Mouse (Mus musculus) left cerebral cortex, adult 9 months (tissue): ENCODE measurements around the gene Unc45a.
A peak's percentile ranks its signal among the peaks of the same experiment; 100 is the strongest.

Experiments
- DNase-seq, 2 experiments: peaks; one replicate each; pipeline ENCODE4 v3.0.0; 2022; ENCODE audit warnings: low spot score in 2 of 2

Unc45a gene

DNA sequence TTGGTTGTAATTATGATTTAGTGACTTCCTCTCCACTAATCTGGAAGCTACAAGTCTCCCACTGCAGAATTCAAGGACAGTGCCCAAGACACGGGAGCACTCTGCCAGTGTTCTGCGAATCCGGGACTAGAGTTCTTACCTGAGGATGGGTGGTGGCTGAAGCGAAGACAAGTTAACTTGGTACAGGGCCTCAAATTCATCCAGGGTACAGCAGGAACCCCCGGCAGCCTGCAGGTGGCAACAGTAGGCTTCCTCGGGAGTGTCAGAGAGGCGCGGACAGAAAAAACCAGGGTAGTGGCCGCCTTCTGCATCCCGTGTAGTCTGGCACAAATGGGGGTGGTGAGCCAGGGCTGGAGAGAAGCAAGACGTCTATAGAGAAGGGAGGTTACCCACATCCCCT, at the start of gene Unc45a:
Unc45a (minus strand) TSS at position 213 of the 400 bp plus-strand sequence.
- DNase-seq: peak in 1 of 2 experiments; percentile 74

DNA sequence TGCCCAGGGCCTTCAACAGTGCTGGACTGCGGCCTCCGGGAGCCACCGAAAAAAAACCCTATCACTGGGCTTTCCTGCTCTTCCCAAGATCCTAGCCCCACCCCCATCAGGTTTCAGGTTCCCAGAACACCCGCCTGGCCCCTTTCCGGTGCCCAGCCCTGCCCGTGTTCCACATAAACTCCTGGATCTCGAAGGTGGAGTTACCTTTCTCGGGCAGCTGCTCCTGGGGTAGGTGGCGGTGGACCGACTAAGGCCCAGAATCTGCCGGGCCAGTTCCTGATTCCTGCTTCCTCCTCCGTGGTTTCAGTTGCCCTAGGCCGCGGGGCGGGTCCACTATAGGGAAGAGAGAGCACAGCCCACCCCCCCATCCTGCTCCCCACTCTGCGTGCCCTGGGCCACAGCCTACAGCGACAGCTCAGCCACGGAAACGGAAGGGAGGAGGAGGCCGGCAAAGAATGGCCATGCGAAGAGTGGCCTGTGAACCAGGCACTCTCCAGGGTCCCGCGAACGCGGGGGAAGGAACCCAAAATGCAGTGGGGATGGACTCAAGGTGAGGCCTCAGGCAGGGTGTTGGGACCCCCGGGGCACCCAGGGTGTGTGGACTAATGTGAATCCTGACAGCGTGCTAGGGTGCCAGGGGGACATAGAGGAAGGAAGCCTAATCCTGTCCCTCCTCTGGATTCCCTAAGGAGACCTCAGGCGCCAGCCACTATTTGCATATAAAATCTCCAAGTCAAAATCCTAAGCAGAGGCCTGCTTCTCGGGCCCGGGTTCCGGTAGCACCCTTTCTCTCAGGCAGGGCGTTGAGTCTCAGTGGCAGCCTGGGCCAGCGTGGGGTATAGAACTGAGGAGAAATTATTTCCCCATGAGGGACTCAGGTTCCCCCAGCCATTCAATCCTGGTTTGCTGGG, 47.1 kb upstream of the Unc45a start, which contains the start of gene Fes:
Fes (minus strand) TSS at position 314 of the 911 bp plus-strand sequence.
- no peak for DNase-seq

DNA sequence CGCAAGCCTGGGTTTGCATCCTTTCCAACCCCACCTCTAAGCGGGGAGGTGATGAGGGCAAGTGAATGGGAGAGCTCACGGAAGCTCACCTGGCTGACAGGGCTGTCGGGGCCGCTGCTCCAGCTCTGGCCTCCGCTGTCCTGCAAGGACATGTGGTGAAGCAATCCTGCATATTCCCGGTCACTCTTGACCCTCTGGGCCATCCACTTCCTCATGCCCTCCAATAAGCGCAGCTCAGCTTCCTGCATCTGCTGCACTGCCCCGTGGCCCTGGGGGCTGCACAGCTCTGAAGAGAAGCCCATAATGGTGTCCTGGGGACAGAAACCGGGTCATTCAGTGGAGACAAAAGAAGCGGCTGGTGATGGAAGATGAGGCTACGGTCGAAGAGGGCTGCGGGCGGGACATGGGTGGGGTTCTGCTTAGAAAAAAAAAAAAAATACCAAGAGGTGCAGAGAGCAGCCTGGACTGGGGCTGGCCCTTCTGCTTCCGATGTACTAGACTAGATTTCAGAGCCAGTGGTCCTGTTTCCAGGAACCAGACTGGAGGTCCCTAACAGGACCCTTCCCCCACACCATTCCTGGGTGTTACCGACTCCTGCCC, 46.3 kb upstream of the Unc45a start:
- DNase-seq: no peak

DNA sequence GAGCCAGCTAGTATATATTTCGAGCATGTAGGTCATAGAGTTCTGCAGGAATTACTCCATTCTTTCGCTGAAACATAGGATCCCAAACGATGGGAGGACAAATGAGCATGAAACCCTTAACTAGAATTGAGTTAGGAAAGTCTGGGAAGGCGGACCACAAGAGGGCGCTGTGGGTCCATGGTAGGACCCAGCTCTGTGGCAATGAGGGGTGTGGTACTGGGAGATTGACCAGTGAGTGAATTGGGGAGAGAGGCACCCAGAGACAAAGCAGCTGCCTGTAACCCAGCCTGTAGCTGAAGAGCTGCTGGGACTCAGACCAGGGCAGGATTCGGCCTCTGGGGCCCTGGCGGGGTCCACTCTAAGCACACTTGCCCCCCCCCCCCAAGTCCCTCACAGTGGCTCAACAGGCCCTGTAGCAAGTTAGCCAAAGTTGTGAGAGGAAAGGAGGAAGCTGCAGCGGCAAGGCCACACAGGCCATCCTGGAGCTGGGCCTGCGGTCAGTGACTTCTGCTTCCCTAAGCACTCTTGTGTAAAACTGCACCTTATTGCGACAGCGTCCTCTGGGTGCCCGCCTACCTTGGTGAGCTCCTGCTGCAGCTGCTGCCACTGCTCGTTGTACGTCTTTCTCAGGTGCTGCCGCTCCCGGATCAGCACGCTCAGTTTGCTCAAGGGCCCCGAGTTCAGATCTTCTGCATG, 45.6 kb upstream of the Unc45a start:
- DNase-seq: peak in 1 of 2 experiments; percentile 88

DNA sequence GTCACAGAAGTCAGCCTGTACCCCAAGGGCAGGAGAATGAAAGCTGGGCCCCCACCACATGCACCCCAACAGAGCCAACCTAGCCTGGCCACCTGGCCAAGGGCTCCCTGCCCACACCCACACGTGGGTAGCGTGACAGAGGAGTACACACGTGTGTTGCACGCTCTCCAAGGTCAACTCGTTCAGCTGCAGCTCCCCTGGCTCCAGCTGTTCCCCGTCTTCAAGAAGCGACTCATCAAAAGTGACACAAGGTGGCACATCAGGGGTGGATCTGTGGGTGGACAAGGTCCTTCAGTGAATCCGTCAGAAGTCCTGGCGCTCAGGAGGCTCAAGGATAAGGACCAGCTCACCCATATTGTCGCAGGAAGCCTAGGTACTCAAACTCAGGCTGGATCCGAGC, 42.1 kb upstream of the Unc45a start:
- no peak for DNase-seq

DNA sequence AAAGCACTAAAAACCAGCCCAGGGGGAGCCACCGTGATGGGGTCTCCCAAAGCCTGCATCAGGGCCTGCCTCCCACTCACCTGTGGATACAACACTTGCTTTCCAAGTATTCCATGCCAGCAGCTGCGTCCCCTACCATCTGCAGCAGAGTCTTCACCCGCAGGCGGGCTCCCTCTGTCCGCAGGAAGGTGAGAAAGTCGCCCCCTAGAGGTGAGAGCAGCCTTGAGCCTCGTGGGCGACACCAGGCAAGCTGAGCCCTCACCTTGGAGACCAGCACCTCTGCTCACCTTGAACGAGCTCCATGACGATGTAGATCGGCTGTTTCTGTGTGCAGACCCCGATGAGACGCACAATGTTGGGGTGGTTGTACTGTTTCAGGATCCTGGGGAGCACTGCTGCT, 38.7 kb upstream of the Unc45a start:
- no peak for DNase-seq

DNA sequence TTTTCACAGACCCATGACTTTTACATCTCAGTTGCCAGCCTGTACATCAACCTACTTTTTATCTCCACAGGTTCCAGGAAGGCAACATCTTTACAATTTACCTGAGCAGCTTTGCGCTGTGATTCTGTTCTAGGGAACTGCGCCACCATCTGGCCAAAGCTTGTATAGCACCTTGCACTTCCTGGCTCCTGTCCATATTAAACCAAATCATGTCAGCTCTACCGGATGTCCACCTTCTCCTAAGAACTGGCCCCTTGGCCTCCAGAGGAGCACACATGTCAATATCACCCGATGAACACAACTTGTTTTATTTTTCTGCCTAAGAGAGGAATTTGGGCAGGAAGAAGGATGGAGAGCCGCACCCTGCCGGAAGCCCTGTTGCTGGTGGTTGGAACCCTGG, 36.7 kb upstream of the Unc45a start:
- DNase-seq: peak in 1 of 2 experiments; percentile 76

DNA sequence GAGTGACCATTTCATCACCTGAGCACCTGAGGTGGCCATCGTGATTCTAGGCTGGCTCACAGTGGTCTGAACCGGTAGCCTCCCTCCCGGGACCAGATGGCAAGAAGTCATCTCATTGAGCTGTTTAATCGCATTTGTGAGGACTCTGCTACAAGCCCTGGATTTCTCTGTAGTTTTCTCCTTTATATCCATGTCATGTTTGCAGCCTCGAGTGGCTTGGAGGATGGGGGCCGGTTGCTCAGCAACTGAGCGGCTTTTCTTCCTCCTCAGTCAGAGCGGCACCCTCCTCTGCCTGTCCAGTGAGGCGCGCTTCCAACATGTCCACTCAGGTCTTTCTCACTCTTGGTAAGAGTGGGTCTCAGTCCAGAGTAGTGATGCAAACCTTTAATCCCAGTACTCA, 35.4 kb upstream of the Unc45a start:
- no peak for DNase-seq

DNA sequence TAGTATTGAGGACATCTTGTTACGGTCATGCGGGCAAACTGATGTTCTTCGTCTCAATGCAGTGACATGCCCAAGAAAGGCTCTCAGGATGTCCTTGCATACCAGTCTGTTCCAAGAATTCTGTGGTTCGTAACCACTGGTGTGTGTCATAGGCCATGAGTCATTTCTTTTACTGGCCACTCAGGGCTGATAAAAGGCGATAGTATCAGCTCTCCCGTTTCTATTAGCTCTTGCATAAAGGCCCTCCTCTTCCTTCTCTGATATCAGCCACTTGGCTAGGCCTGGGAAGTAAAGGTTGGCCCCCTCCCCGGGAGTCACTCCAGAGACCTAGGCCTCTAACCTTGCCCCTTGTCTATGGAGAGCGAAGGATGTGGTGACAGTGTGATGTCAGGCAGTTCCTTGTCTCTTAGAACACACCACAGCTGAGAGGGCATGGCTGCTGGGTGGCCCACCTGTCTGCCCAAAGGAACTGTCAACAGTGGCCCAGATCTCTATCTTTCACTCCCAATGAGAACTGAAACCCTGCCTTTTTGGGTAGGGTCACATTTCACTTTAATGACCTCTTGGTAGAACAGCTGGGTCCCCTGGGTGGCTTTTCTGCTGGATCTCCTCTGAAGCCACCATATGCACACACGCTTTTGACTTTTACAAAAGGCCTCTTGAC, 34.7 kb upstream of the Unc45a start:
- DNase-seq: no peak

DNA sequence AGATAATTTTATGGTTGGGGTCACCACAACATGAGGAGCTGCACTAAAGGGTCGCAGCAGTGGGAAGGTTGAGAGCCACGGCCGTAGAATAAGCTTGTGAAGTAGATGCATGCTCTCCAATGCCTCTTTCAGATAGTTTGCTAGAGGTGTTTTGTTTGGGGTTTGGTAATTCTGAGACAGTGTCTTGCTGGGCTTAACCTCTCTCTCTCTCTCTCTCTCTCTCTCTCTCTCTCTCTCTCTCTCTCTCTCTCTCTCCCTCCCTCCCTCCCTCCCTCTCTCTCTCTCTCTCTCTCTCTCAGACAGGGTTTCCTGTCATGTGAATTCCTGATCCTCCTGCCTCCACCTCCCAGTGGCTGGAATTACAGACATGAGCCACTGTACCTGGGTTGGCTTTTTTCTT, 33.9 kb upstream of the Unc45a start:
- DNase-seq: no peak

DNA sequence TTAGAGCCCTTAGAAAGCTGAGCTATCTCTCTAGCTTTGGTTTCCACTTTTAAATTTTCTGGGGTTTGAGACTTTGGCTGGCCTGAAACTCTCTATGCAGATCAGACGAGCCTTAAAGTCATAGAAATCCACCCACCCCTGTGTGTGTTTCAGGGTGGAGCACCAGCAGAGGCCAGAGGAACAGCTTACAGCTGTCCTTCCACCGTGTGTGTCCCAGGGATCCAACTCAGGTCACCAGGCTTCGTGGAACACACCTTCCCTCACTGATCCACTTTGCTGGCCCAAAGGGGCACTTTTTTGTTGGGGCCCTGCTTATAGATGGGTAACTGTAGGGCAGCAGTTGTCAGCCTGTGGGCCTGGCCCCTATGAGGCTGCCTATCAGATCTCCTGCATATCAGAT, 33.5 kb upstream of the Unc45a start:
- DNase-seq: no peak

DNA sequence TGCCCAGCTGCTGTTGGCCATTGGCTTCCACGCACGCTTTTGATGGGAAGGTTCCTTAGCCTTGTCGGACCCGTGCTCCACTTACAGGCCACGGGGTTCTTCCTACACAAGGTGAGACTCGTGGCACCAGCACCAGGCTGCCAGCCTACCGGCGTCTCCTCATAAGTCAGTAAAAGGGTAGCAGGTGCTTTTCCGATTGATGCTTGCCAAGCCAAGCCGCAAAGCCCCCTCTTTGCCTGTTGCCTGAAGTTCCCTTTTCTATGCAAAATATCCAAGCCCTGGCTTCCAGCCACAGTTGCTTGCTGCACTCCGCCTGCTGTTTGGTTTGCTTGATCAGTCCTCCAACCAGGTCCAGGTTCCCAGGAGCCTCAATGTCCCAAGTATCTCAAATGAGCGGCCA, 33.0 kb upstream of the Unc45a start:
- DNase-seq: no peak

DNA sequence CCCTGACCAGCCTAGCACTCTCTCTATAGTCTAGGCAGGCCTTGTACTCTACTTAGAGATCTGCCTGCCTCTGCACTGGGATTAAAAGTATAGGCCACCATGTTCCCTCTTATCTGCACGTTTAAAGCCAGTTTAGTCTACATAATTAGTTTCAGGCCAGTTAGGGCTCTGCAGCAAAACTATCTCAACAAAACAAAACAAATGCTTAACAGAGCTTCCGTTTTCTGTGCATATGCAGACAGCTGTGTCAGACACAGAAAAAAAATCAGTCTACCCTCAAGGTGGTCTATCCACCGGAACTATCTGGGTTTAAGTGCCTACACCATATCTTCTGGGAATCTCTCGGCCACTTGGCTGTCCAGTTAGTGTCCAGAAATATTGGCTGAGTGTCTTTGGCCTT, 32.5 kb upstream of the Unc45a start:
- DNase-seq: no peak

DNA sequence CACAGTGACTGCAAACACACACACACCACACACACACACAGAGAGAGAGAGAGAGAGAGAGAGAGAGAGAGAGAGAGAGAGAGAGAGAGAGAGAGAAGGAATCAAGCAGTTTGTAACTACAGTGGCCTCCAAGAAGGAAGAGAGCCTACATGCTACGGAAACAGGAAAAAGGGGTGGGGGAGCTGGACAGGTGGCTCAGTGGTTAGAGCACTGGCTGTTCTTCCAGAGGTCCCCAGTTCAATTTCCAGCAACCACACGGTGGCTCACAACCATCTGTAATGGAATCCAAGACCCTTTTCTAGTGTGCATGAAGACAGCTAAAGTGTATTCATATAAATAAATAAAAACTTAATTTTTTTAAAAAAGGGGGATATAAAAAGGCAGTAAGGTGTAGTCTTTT, 31.9 kb upstream of the Unc45a start:
- DNase-seq: no peak

DNA sequence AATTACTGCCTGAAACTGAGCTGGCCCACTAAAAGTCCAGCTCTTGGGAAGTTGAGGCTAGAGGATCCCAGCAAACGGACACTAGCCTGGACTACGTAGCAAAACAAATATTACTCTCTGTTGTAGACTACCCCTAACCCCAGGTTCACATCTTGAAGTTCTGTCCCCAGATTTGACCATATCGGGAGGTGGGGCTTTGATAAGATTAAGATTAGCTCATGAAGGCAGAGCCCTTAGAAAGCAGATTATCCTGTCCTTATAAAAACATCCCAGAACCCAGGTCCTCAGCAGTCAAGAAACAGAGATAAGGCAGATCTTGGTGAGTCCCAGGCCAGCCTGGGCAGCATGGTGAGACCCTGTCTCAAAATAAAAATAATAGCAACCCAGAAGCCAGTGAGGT, 31.4 kb upstream of the Unc45a start:
- DNase-seq: no peak

DNA sequence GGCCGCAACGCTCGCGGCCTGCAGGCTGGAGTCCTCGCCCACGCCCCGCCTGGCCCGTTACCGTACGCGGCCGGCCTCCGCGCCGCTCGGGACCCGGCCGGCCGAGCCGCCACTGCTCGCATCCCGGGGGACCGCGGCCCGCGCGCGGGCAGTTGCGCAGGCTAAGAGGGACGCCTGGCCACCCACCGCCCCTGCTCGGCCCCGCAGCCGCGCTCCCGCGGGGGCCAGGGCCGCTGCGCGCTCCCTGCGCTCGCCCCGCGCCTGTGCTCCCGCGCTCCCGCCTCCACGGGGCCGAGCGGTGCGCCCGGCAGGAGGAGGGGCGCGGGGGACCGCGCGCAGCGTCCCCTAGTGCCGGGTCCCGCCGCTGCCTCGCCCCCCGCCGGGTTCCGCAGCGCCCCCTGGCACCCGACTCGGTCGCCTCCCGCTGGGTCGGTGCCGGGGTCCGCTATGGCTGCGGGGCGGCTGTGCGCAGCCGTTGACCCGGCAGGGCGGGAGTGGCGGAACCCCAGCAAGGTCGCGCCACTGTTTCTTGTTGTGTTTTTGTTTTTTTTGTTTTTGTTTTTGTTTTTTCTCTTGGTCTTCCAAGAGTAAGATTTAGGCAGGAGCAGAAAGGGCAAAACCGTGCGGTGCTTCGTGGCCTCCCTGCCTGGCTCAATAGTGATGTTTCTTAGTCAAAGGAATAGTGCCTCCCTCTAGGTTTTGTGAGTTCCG, 30.4 kb upstream of the Unc45a start, which contains the start of gene Man2a2:
Man2a2 (minus strand) TSS at position 335 of the 711 bp plus-strand sequence.
- DNase-seq: peak in 1 of 2 experiments; percentile 67

DNA sequence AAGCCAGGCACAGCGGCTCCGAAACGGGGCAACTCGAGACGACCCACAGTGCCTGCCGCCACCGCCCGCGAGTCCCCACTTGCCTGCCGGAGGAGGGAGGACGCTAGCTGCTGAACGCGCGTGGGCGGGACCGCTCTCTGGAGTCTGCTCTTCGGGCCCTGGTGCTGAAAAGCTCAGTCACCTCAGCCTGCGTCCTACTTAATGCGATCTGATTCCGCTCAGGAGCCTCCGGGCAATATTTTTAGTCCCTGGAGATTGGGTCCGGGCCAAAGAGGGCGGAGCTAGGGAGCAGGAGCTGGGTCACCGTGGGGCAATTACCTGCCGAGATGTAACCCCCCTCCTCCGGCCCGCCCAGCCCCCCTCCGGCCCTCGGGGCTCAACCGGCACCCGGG, 29.8 kb upstream of the Unc45a start:
- DNase-seq: peak; percentile 67 to 83

DNA sequence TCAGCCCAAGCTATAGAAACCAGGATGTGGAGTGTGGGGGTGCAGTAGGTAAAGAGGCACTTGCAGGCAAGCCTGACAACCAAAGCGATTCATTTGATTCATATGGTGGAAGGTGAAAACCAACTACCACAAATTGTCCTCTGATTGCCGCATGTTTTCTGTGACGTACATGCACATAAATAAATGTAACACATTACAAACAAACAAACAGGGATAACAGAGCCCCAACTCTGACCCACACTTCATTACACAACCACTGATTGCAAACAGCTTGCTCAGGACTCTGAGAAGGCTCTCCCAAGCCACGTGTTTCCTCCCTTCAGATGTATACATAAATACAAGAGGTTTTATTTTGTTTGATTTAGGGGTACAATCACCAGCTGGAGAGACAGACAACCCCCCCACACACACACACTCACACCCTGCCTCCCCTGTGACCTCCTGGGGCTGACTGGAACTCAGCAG, 29.2 kb upstream of the Unc45a start:
- DNase-seq: no peak

DNA sequence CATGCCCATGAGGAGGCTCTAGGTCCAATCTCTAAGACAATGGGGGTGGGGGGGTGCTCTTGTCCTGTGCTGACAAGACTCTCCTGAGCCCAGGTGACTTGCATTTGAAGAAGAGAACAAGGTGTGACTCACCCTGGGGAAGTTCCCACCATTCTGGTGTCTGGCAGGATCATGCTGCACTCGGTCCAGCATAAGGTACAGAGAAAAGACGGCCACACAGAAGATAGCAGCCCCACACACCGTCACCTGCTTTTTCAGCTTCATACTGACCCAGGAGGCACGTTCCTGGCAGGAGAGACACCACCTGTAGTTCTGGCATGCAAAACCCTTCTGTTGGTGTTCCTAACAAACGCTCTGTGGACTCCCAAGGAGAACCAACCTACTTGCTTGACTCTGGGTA, 28.7 kb upstream of the Unc45a start:
- DNase-seq: no peak

DNA sequence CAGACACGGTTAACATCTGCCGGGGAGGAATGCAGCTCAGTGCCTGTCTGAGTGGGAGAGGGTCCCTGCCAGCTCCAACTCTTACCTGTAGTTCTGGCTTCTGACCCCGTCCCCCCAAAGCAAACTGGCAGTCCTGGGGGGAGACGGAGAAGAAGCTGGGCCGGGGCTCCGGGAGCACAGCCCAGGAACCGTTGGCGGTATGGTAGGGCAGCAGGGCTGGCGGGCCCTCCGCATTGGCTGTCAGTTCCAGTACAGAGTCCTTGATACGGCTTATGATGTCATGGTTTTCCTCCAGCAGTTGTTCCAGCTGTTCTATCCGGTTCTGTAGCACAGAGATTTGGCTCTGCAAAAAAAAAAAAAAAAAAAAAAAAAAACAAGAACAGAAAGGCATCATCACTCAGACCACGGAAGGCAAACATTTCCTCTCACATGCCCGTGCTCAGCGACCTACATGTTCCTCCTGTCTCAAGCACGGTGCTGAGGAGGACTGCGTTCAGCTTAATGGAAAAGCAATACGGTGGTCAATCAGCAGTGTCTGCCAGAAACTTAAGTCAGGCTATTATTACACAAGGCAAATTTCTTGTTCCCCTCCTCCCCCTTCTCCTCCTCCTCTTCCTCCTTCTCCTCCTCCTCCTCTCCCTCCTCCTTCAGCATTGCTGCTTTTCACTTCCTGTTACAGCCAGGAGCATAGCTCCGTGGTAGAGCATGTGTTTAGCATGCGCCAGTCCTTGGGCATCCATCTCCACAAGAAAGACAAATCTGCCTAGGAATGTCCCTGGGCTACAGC, 28.0 kb upstream of the Unc45a start:
- DNase-seq: no peak
